Mouse (Mus musculus): ENCODE results near the gene Scamp5.

- TF ChIP-seq CTCF (IDR thresholded peaks at IDR 0.05; ENCODE audit: low read depth, low read length), result no peak
- no peak for TF ChIP-seq POLR2AphosphoS5 (IDR thresholded peaks at IDR 0.05; ENCODE audit: insufficient replicate concordance, low read depth, low read length)
Observed at GRCm38 (mm10) chr9:57502911-57503621, 35.2 kb upstream of the Scamp5 start.

Measured in G1E (cell line).